Mouse (Mus musculus): ENCODE measurements around the gene Stk17b. TPM values are rescaled to one million over a fixed set of nuclear protein-coding genes. Genes with fewer than 3 reads are reported as not detected.

Stk17b gene
- 100 to 1,000 TPM; 376 to 393 TPM for total RNA-seq (2023)

GRCm38 (mm10) chr1:53784721-53785418, at the start of gene Stk17b:
Stk17b (minus strand) TSS chr1:53785224.

GRCm38 (mm10) chr1:53706431-53707361, 78.3 kb downstream of the Stk17b start, which contains the start of gene Dnah7a:
Dnah7a (minus strand) TSS chr1:53706784.

Other genes starting within 250 kb of the Stk17b start
- gene Dnah7a, start 78.4 kb downstream of the Stk17b start, total RNA-seq (2023): under 1 TPM; 0.03 to 0.10 TPM

Measured in monocyte, adult 59 days (primary cell).